Mouse (Mus musculus): ENCODE measurements around the gene Tex22.

DNA sequence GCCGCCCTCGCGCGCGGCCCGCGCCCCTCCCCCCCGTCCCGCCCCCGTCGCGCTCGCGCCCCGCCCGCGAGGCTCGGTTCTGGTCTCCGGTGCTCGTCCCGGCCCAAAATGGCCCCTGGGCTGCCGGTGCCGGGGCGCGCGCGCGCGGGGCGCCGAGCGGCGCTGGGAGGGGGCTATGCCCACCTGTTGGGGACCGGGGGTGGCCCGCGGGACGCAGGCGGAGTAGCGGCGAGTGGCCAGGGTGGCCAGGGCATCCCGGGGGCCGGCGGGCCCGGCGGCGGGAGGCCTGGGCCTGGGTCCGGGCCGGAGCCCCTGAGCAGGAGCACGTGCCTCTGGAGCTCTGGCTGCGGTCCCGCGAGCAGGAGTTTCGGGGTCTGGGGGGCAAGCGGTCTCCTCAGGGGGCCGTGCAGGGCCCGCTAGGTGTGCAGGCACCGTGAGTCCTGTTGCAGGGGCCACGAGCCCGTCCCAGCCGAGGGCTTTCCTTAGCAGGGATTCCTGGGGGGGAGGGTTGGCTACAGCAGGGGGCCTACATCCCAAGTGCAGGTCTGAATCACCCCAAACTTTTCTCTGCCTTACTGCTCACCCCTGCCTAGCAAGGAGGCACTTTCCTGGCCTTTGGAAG lies 24.3 kb downstream of the Tex22 start:
- TF ChIP-seq CTCF (IDR thresholded peaks at IDR 0.05; ENCODE audit: low read depth, low read length) (no peak), POLR2A (IDR thresholded peaks at IDR 0.05; ENCODE audit: insufficient read depth, low read length) (no peak)
